Mouse (Mus musculus) activated CD4-positive, CD25-positive, alpha-beta regulatory T cell (primary cell): ENCODE results near the gene Tcap. TPM values are rescaled to one million over a fixed set of nuclear protein-coding genes. Genes with fewer than 3 reads are reported as not detected.

Experiments
- polyA plus RNA-seq, 2 experiments: library from polyadenylated mRNA; unstranded; fragments of 100-300 nt; shearing (Covaris generic); gene quantifications; one replicate each; pipeline ENCODE4 v1.2.1; 2017

The Tcap gene
- polyA plus RNA-seq: not detected

GRCm38 (mm10) chr11:98383261-98384030 lies at the start of gene Tcap:
Tcap (plus strand) TSS chr11:98383811.

GRCm38 (mm10) chr11:98348083-98348961 lies 35.3 kb upstream of the Tcap start, which contains the start of gene Ppp1r1b:
Ppp1r1b (plus strand) TSS chr11:98348404.

GRCm38 (mm10) chr11:98358161-98359083 lies 25.2 kb upstream of the Tcap start, which contains the start of gene Stard3:
Stard3 (plus strand) TSS chr11:98358368.

GRCm38 (mm10) chr11:98385638-98386585 lies 2.3 kb downstream of the Tcap start, which contains the start of gene Pnmt:
Pnmt (plus strand) TSS chr11:98386450.

GRCm38 (mm10) chr11:98400161-98400726 lies 16.6 kb downstream of the Tcap start, which contains the start of gene Pgap3:
Pgap3 (minus strand) TSS chr11:98400490.

GRCm38 (mm10) chr11:98412273-98412796 lies 28.7 kb downstream of the Tcap start, which contains the start of gene Erbb2:
Erbb2 (plus strand) TSS chr11:98412470.

Other genes starting within 250 kb of the Tcap start
- 10 to 100 TPM; 30.8 to 41.5 TPM for gene Fbxl20, start 233.4 kb upstream of the Tcap start, polyA plus RNA-seq
- gene Med1, start 190.5 kb upstream of the Tcap start, polyA plus RNA-seq: 10 to 100 TPM; 31.7 to 44.3 TPM
- 10 to 100 TPM; 16.4 to 18.7 TPM for gene Cdk12, start 180.8 kb upstream of the Tcap start, polyA plus RNA-seq
- gene Neurod2, start 54.2 kb upstream of the Tcap start, polyA plus RNA-seq: under 1 TPM in 1 of 2 experiments, not detected in 1; 0.05 TPM
- under 1 TPM in 1 of 2 experiments, not detected in 1; 0.39 TPM for gene Ppp1r1b, start 35.4 kb upstream of the Tcap start, polyA plus RNA-seq
- gene Stard3, start 25.4 kb upstream of the Tcap start, polyA plus RNA-seq: 10 to 100 TPM; 43.8 to 54.6 TPM
- not detected for gene Pnmt, start 2.6 kb downstream of the Tcap start, polyA plus RNA-seq
- gene Pgap3, start 16.7 kb downstream of the Tcap start, polyA plus RNA-seq: 10 to 100 TPM in 1 of 2 experiments, 1 to 10 TPM in 1; 5.4 to 11.7 TPM
- under 1 TPM in 1 of 2 experiments, not detected in 1; 0.99 TPM for gene Erbb2, start 28.7 kb downstream of the Tcap start, polyA plus RNA-seq
- 100 to 1,000 TPM; 164 to 186 TPM for gene Mien1, start 55.2 kb downstream of the Tcap start, polyA plus RNA-seq
- 10 to 100 TPM in 1 of 2 experiments, 1 to 10 TPM in 1; 2.2 to 10.1 TPM for gene Grb7, start 62.6 kb downstream of the Tcap start, polyA plus RNA-seq
- gene Ikzf3, start 162.2 kb downstream of the Tcap start, polyA plus RNA-seq: 100 to 1,000 TPM; 115 to 157 TPM
- 1 to 10 TPM; 2.1 to 7.1 TPM for gene Zpbp2, start 167.3 kb downstream of the Tcap start, polyA plus RNA-seq
- 10 to 100 TPM; 60.0 to 64.2 TPM for gene Ormdl3, start 203.6 kb downstream of the Tcap start, polyA plus RNA-seq
- not detected for gene Lrrc3c, start 214.5 kb downstream of the Tcap start, polyA plus RNA-seq
- 1 to 10 TPM; 4.5 to 5.4 TPM for gene Gm12355, start 241.8 kb downstream of the Tcap start, polyA plus RNA-seq
- under 1 TPM in 1 of 2 experiments, not detected in 1; 0.23 TPM for gene Gsdma3, start 242.5 kb downstream of the Tcap start, polyA plus RNA-seq